Mouse (Mus musculus) forebrain, embryonic 10.5 days (tissue): ENCODE data around the gene Sla2. TPM values are rescaled to one million over a fixed set of nuclear protein-coding genes. Genes with fewer than 3 reads are reported as not detected.
"Not testable (repeated sequence)": the region's sequence is repeated elsewhere in the genome, so short reads cannot be mapped to it uniquely, and the experiment has no call there.

Experiments used
- DNase-seq: peaks from one replicate; pipeline ENCODE4 v3.0.0-alpha.2; 2017; ENCODE audit warnings: low spot score; ENCODE audit errors: extremely low spot score
- H3K27ac ChIP-seq: fragments of 300-500 bp; sonication (generic); 2 replicates; pipeline ENCODE4 v1.5.1; 2016; ENCODE audit warnings: mild to moderate bottlenecking
- H3K27me3 ChIP-seq: fragments of 300-500 bp; sonication (generic); 2 replicates; pipeline ENCODE4 v1.6.1; 2016; ENCODE audit warnings: mild to moderate bottlenecking; ENCODE audit not compliant: poor library complexity, severe bottlenecking
- H3K36me3 ChIP-seq: fragments of 300-500 bp; sonication (generic); replicated peaks from 2 replicates; pipeline ENCODE4 v1.6.1; 2016; ENCODE audit warnings: mild to moderate bottlenecking, moderate library complexity
- H3K4me1 ChIP-seq: fragments of 300-500 bp; sonication (generic); 2 replicates; pipeline ENCODE4 v1.6.1; 2016
- H3K4me3 ChIP-seq: fragments of 300-500 bp; sonication (generic); 2 replicates; pipeline ENCODE4 v1.5.1; 2016; ENCODE audit warnings: mild to moderate bottlenecking, moderate library complexity
- H3K9me3 ChIP-seq: fragments of 300-500 bp; sonication (generic); 2 replicates; pipeline ENCODE4 v1.6.1; 2016; ENCODE audit warnings: mild to moderate bottlenecking, moderate library complexity
- WGBS: fragments of 180-500 bp; shearing (Covaris S2); methylation state at CpG from one replicate; pipeline ENCODE4 v1.1.7; 2016; 5-methylcytosine and 5-hydroxymethylcytosine counted together
- polyA plus RNA-seq: library from polyadenylated mRNA; unstranded; fragments of >200 nt; fragmentation: Nextera tagmentation; extraction: Ambion mirVana; gene quantifications from 2 replicates; pipeline ENCODE4 v1.2.1, GENCODE M21; 2016

Gene Sla2
- polyA plus RNA-seq, 1 experiment from 2014 or later, result 0.94 TPM

DNA sequence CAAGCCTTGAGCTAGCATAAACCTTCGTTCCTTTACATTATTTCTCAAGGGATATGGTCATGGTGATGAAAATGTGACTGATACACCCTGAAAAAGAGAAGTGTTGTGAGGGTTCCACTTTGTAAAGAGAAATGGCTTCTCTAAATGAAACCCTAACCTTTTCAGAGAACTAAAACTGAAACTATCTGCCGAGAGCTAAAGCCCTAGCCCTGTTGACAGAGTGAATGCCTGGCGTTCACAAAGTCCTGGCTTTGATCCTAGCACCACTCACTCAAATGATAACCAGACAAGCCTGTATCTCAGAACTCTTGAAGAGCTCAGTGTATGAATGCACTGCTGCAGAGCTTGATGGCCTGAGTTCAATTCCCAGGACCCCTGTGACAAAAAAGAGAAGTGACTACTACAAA lies 29.6 kb downstream of the Sla2 start:
- DNase-seq, result no peak
- H3K4me1 ChIP-seq, result peaks cover 15% of the 10 kb centered on the region
- no peaks in the 10 kb centered on the region for H3K9me3 ChIP-seq
- 84% methylated on average over 3 of the region's 3 CpGs for WGBS
- H3K4me3 ChIP-seq, result no peak overlapping the region
- no peaks in the 10 kb centered on the region for H3K27me3 ChIP-seq
- H3K27ac ChIP-seq, result no peak overlapping the region
- peaks cover 75% of the 10 kb centered on the region for H3K36me3 ChIP-seq

DNA sequence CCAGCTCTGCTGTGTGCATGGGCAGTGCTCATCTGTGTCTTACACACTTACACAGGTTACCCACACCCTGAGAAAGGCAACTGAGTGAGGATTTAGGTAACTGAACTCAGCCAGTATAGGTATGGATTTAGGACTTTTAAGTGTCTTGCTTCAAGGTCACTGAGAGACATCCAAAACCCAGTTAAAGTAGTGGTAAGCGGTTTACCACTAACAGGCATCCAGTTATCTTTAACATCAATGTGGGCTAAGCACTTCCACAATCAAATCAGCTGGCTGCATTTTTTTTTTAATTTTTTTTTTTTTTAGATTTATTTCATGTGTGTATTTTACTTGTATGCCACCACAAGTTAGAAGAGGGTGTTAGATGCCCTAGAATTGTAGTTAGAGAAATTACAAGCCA lies 30.7 kb downstream of the Sla2 start:
- Histone ChIP-seq H3K4me3 (no peak overlapping the region), H3K27me3 (no peaks in the 10 kb centered on the region), H3K4me1 (peaks cover 7% of the 10 kb centered on the region), H3K9me3 (no peaks in the 10 kb centered on the region), H3K36me3 (peaks cover 85% of the 10 kb centered on the region), H3K27ac (no peak overlapping the region)
- 97% methylated on average over 1 of the region's 1 CpGs for WGBS
- DNase-seq, result no peak

DNA sequence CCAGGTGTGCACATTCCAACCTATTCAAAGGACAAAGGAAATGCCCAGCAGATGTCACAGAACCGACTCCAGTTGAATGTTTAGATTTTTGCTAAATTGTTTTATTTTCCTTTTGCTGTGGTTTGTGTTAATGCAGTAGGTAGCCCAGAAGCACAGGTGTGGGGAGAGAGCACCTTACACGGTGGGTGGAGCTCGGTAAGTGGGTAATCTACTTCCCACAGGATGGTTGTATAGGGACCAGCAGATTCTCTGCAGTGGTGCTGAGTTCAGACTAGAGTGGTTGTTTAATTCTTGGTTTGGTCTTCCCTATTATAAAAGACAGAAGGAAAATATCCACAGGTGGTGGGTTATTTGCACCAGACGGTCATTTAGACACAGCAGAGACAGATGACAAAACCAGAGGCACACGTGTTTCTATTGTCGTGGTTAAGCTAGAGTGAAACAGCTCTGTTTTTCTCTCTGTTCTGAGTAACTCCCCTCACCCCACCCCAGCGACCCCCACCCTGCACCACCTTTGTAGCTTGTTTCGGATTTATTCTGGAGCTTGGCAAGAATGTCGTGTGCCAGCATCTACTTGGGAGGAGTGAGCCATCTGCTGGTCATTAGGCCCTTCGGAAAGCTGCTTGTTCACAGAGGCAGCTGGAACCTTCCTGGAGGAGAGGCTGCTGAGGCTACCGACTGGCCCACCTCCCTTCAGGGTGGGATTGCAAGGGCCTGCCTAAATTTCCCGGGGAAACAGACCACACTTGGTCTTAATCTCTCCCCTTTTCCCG lies 32.8 kb downstream of the Sla2 start:
- DNase-seq, H3K27me3 ChIP-seq, H3K4me1 ChIP-seq, H3K9me3 ChIP-seq, H3K4me3 ChIP-seq, H3K27ac ChIP-seq: not testable (repeated sequence)
- peaks cover 92% of the 10 kb centered on the region for H3K36me3 ChIP-seq
- WGBS, result 57% methylated on average over 13 of the region's 13 CpGs

DNA sequence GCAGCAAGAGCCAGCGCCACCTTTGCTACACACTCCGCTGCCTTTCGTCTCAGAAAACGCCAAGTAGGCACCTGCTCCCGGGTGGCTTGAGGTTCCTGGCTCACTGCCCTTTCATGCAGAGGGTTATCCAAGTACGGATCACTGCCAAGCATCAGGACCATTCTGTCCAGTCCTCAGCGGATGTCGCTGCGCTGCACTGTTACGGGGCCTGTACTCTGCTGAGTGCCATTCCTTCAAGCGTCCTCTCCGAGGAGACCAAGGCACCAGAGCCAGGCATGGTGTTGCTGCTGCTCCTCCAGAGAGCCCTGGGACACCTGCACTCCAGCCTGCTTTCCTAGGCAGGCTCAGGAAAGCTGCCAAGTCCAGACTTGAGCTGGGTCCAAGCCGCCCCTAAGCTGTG lies 33.4 kb downstream of the Sla2 start:
- not testable (repeated sequence) for H3K27me3 ChIP-seq, H3K4me1 ChIP-seq, H3K9me3 ChIP-seq, DNase-seq, H3K4me3 ChIP-seq, H3K27ac ChIP-seq
- WGBS, result 94% methylated on average over 8 of the region's 13 CpGs
- H3K36me3 ChIP-seq, result peaks cover 93% of the 10 kb centered on the region

DNA sequence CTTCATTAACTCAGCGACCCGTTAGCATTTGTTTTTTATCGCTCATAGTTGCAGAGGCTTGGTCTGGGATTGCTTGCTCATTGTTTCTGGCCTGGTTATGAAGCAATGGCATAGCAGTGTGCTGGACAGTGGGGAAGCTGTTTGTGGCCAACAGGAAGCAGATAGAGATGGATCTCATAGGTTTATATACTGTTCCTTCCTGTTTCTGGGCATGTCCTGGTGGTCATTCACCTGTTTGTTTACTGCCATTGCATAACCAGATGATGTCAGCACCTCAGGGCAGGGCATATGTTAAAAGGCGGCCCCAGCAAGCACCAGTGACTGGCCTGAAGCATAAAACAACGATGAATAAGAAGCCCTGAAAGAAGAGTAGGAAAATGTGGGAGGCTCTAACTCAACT lies 36.5 kb downstream of the Sla2 start:
- no peak for DNase-seq
- peaks cover 17% of the 10 kb centered on the region for H3K4me1 ChIP-seq
- no peak overlapping the region for H3K27ac ChIP-seq
- no peaks in the 10 kb centered on the region for H3K27me3 ChIP-seq
- 93% methylated on average over 5 of the region's 5 CpGs for WGBS
- H3K4me3 ChIP-seq, result no peak overlapping the region
- H3K36me3 ChIP-seq, result peaks cover 95% of the 10 kb centered on the region
- H3K9me3 ChIP-seq, result no peaks in the 10 kb centered on the region

DNA sequence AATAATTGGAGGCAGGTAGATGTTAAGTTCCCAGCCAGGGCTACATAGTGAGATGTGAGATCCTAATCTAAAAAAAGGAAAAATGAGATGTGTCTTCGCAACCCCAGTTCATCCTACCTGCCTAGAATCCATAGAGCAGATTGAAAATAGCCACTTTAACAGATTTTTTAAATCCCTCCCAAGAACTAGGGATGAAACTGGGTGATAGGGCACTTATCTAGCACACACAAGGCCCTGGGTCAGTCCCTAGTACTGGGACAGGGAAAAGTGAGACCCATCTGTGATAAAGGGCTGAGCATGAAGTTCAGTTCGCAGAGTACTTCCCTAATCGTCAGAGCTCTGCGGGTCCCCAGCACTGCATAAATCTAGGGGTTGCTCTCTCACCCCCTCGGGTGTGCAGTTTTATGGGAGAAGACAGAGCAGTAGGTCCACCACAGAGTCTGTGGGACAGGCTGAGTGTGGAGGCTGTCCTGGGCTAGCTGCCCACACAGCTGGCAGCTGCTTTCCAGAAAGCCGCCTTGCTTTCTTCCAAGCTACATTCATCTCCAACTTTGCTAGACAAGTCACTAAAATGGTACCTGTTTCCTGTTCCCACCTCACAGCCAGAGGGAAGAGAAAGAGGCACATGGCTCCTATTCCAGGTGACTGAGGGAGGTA lies 38.3 kb downstream of the Sla2 start:
- Histone ChIP-seq H3K4me1 (peaks cover 35% of the 10 kb centered on the region), H3K9me3 (no peaks in the 10 kb centered on the region), H3K36me3 (peaks cover 97% of the 10 kb centered on the region), H3K4me3 (no peak overlapping the region), H3K27me3 (no peaks in the 10 kb centered on the region), H3K27ac (no peak overlapping the region)
- 95% methylated on average over 6 of the region's 6 CpGs for WGBS
- no peak for DNase-seq

DNA sequence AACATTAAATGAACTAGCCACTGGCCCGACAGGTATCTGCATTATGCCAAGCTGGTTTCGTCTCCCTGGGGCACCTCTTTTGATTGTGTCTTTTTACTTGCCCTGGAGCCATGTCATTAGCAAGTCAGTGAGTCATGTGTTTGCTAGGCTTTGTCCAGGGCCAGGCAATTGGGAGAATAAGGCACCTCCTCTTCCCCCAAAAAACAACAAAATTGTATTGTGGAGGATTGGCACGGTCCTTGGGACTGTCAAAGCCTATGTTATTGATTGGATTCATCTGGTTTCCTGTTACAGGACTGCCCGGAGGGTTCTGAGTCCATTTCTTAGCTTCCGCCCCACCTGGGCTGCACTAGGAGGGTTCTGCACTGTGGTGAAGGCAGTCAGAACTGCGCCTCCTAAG lies 39.3 kb downstream of the Sla2 start:
- Histone ChIP-seq H3K4me3 (no peak overlapping the region), H3K9me3 (no peaks in the 10 kb centered on the region), H3K27ac (no peak overlapping the region), H3K36me3 (peaks cover 95% of the 10 kb centered on the region), H3K4me1 (peaks cover 45% of the 10 kb centered on the region), H3K27me3 (no peaks in the 10 kb centered on the region)
- whole genome bisulfite sequencing, result 71% methylated on average over 6 of the region's 6 CpGs
- no peak for DNase-seq

DNA sequence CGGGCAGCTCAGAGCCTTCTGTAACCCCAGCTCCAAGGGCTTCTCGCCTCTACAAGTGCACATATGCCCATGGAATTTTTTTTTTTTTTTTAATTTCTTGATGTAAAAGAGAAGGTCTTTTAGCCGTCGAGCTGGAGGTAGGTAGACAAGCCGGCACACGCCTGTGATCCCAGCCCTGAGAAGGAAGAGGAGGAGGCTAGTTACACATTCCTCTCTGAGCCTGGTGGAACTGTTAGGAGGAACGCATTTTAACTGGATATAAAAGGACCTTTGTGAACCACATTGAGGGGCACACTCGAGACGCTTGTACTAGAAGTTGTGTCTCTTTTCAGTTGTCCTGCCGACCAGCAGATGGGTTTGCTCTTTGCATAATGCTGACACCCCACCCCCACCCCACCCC lies 42.3 kb downstream of the Sla2 start:
- peaks cover 65% of the 10 kb centered on the region for H3K36me3 ChIP-seq
- H3K4me1 ChIP-seq, result peaks cover 61% of the 10 kb centered on the region
- WGBS, result 68% methylated on average over 10 of the region's 10 CpGs
- no peak for DNase-seq
- no peaks in the 10 kb centered on the region for H3K9me3 ChIP-seq
- H3K27me3 ChIP-seq, result no peaks in the 10 kb centered on the region
- H3K27ac ChIP-seq, result peak overlapping the region; percentile 26; the same call in 1 of the 2 replicates
- no peak overlapping the region for H3K4me3 ChIP-seq

DNA sequence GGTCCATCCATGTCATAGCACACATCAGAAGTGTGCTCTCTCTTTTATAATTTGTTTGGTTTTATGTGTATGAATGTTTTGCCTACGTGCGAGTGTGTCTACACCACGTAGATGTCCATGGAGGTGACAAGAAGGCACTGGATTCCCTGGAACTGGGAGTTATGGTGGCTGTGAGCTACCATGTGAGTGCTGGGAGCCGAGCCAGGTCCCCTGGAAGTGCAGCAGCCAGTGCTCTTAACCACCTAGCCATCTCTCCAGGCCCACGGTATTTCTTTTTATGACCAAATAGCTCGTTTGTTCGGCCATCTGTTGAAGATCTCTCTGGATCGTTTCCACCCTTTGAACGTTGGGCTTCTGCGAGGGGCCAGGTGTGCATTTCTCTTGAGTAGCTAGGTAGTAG lies 43.7 kb downstream of the Sla2 start:
- Histone ChIP-seq H3K36me3 (peaks cover 51% of the 10 kb centered on the region), H3K27ac (0 out of 2 replicates have a peak overlapping the region, but pooled peaks have one; percentile 46), H3K27me3 (no peaks in the 10 kb centered on the region), H3K4me1 (peaks cover 75% of the 10 kb centered on the region), H3K4me3 (peak overlapping the region; percentile 95), H3K9me3 (no peaks in the 10 kb centered on the region)
- WGBS, result 87% methylated on average over 10 of the region's 10 CpGs
- no peak for DNase-seq

DNA sequence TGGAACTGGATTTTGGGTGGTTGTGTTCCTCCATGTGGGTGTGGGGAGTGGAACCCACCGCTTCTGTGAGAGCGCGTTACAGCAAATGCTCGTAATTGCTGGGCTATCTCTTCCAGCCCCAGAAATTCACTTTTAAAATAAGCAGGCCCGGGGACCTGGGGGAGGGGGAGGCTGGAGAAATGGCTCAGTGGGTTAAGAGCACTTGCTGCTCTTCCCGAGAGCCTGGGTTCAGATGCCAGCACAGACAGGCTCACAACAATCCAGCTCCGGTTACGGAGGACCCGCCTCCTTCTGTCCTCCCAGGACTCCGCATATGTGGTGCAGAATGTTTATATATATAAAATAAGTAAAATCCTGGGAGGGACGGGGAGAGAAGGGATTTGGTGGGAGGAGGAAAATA lies 44.3 kb downstream of the Sla2 start:
- Histone ChIP-seq H3K36me3 (peaks cover 51% of the 10 kb centered on the region), H3K9me3 (no peaks in the 10 kb centered on the region), H3K4me1 (peaks cover 74% of the 10 kb centered on the region), H3K27me3 (no peaks in the 10 kb centered on the region), H3K4me3 (peak overlapping the region; percentile 95), H3K27ac (peak overlapping the region; percentile 97)
- no peak for DNase-seq
- WGBS, result 11% methylated on average over 11 of the region's 11 CpGs

DNA sequence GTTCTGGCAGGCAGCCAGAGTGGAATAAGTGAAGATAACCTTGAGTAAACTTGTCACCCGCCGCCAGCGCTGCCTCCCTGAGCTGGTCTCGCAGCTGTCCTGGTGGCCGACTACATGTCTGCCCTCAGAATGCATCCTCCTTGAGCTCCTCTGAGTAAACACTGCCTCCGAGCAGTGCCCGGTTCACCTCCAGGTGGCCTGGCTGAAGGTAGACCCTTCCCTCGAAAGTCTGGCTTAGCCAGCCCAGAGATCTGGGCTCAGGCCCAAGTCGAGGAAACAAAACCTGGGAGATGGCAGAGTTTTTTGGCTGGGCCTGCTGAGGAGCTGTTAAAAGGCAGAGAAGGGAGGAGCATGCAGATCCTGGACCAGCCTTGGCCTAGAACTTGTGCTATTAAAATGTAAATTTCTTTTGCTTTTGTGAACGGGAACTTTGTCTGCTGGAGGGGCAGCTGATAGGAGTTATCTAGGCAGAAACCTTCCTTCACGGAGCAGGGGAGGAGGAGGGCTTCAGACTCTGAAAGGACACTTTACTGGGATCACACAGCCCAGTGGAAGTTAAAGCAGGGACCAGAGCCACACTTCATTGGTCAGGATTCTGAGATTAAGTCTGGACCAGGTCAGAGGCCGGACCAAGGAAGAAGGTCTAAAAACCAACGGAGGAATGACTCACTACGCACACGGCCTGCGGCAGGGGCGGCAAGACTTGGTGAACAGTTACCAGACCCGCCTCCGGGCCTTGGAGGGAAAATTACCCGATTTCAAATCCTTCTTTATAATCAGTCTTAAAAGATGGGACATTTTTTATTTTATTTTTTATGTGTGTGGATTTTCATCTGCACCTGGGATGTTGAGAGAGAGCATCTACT lies 44.9 kb downstream of the Sla2 start:
- H3K4me1 ChIP-seq, result peaks cover 68% of the 10 kb centered on the region
- 2% methylated on average over 20 of the region's 20 CpGs for WGBS
- no peaks in the 10 kb centered on the region for H3K27me3 ChIP-seq
- DNase-seq, result peak; percentile 37
- H3K9me3 ChIP-seq, result no peaks in the 10 kb centered on the region
- peak overlapping the region; percentile 95 for H3K4me3 ChIP-seq
- H3K36me3 ChIP-seq, result peaks cover 51% of the 10 kb centered on the region
- H3K27ac ChIP-seq, result peak overlapping the region; percentile 97

DNA sequence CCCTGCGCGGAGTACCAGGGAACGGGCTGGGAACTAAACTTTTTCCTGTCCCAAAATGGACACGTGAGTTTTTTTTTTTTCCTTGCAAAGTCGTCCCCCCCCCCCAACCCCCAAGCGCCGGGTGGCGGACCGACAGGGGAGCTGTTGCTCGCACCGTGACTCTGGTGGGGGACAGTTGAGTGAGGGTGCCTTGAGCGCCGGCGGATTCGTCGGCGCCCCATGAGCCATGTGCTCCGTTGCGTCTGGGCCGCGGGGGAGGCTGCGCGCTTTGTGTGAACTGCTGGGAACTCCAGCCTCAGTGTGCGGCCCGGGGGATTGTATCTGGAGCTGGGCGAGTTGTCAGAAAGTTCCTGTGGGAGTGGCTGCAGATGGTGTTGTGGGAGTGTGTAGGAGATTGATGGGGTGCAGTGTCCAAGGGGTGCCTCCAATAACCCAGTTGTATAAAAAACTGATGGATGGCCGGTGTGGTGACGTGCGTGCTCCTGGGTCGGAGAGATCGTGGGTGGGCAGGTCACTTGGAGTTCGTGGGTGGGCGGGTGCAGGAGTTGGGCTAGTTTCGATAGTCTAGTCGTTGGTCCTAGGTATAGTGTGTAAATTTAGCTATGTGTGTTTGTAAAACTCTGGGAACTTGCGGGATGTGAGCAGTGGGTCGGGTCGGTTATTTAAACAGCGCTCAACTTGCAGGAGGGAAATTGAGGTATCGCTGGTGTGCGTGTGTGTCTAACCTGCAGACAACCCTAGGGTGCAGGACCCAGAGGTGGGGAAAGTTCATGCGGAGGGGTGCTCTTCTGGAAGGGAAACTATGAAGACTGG lies 45.8 kb downstream of the Sla2 start:
- Histone ChIP-seq H3K4me3 (peak overlapping the region; percentile 95), H3K4me1 (peaks cover 65% of the 10 kb centered on the region), H3K36me3 (peaks cover 51% of the 10 kb centered on the region), H3K27ac (peak overlapping the region; percentile 97), H3K9me3 (no peaks in the 10 kb centered on the region), H3K27me3 (no peaks in the 10 kb centered on the region)
- WGBS, result under 1% methylated on average over 42 of the region's 42 CpGs
- DNase-seq, result peak; percentile 70
